Mouse (Mus musculus): Measurements from ENCODE around the gene Ddx3x.
"Not testable (repeated sequence)": the region's sequence is repeated elsewhere in the genome, so short reads cannot be mapped to it uniquely, and the experiment has no call there.

Gene Ddx3x

GRCm38 (mm10) chrX:13280409-13281328 lies at the start of gene Ddx3x:
TSS of gene Ddx3x (plus strand) at chrX:13280970.
- DNase-seq (ENCODE audit: low spot score), result peak; percentile 93

DNA sequence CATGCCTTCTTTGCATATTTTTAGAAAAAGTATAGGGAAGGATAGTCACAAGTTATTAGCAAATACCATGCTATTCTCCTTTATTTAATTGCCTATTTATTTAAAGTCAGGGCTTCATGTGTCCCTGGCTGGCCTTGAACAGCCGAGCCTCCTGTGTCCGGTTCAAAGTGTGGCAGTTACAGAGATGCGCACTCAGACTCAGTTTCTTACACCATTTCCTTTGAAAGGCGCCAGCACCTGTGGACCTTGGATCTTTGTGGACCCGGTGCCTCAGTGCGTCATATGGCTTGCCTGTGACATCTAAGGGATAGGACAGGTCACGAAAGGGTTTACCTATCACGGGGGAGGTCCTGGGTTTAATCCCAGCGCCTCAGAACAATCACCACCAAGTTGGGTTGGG lies 49.5 kb upstream of the Ddx3x start:
- DNase-seq (ENCODE audit: low spot score), result no peak

- not testable (repeated sequence) for DNase-seq (ENCODE audit: low spot score)
Measured at GRCm38 (mm10) chrX:13232834-13233233, 47.9 kb upstream of the Ddx3x start.

GRCm38 (mm10) chrX:13233631-13234030 lies 47.1 kb upstream of the Ddx3x start:
- no peak for DNase-seq (ENCODE audit: low spot score)

GRCm38 (mm10) chrX:13234709-13235108 lies 46.1 kb upstream of the Ddx3x start:
- DNase-seq (ENCODE audit: low spot score), result no peak

- DNase-seq (ENCODE audit: low spot score), result no peak
Measured at GRCm38 (mm10) chrX:13236100-13236568, 44.6 kb upstream of the Ddx3x start.

- DNase-seq (ENCODE audit: low spot score), result no peak
Measured at GRCm38 (mm10) chrX:13239455-13239854, 41.3 kb upstream of the Ddx3x start.

DNA sequence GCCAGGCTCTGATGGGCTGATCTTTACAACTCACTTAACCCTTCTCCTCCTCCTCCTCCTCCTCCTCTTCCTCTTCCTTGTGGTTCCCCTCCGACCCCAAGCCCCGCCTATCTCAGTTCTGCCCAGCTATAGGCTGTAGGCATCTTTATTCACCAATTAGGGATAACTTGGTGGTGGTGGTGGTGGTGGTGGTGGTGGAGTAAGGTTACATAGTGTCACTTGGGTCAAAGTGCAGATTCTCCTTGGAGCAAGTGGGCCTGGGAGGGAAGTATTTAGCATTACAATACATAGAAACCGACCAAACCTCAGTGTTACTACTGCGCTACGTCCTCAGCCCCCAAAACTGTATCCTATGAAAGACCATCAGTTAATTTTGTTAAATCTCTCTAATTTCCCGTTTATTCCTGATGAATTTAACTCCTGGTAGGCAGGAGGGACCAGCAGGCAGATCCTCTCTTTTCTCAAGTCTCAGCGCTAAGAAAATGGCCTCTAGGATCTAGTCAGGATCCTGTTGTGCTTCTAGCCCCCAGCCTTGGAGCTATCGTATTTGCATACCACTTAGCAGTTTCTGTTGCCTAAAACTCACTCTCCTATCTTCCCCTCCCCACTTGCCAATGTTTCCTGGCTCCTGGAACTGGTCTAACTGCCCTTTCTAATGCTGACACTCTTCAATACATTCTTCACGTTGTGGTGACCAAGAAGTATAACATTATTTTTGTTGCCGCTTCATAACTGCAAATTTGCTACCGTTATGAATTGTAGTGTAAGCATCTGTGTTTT lies 39.9 kb upstream of the Ddx3x start:
- DNase-seq (ENCODE audit: low spot score), result no peak

GRCm38 (mm10) chrX:13241426-13242319 lies 39.1 kb upstream of the Ddx3x start:
- no peak for DNase-seq (ENCODE audit: low spot score)

- peak; percentile 48 for DNase-seq (ENCODE audit: low spot score)
Measured at GRCm38 (mm10) chrX:13242320-13243096, 38.3 kb upstream of the Ddx3x start.

DNA sequence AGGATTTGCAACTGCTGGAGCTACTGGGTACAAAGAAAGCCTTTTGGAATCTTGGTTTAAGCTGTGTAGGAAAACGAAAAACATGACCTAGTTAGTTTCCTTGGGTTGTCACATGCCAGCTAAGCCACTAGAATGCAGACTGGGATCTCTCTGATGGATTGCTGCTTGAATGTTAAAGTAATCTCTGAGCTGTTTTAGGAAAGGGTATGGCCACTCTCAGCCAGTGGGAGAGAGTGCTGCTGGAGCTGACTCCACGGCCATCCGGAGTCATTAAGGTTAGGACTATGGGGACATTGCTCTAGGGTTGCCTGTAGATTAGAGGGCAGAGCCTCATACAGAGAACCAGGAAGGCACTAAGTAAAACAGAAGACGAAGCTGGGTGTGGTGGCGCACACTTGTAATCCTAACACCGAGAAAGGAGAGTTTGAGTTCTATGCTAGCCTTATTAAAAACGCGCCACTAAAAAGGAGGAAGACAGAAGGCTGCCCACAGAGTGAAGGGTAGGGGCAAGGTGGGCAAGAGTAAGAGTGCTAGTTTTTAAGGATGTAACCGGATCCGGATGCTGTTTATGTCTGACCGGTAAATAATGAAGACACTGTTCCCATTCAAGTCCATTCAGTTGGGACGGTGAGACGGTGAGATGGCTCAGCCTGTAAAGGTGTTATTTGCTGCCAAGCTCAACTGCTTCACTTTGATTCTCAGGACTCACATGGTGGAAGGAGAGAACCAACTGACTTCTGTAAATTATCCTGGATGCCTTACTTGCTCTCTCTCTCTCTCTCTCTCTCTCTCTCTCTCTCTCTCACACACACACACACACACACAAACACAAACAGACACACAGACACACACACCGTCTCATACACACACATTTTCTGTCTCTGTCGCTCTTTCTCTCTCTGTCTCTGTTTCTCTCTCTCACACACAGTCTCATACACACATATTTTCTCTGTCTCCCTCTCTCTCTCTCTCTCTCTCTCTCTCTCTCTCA lies 37.3 kb upstream of the Ddx3x start:
- no peak for DNase-seq (ENCODE audit: low spot score)

GRCm38 (mm10) chrX:13244588-13244987 lies 36.2 kb upstream of the Ddx3x start:
- no peak for DNase-seq (ENCODE audit: low spot score)

DNA sequence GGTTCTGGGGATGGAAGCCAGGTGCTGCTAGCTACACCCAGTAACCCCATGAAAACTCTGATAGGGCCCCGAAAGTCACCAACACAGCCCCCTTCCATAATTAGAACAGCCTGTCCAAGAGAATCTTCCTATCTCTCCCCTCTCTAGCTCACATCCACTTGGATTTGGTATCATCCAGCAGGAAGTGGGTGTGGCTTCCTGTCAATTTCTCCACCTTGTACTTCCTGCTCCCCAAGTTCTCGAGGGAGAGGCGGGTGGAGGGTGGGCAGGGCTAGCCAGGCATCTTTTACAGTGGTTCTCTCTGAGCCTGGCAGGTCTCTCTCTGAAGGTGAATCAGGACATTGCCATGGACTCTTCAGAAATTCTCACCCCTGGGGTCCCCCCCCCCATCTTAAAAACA lies 35.7 kb upstream of the Ddx3x start:
- no peak for DNase-seq (ENCODE audit: low spot score)

GRCm38 (mm10) chrX:13251683-13252082 lies 29.1 kb upstream of the Ddx3x start:
- DNase-seq (ENCODE audit: low spot score), result no peak

DNA sequence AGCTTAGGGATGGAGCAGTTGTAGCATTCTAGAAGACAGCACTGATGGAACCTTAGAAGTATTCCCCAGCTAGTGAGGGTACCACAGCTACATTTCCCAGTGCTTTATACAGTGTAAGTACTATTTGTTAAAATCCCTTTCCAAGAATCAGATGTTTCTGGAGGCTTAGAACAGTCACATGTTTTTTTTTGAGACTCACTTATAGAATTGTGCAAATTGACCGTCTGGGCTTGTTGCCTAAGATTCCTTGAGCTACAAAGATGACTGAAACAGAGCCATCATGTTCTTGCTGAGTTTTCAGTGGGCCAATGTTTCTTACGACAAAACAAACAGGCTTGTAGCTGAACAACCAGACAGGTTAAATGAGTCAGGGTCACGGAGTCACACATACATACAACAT lies 26.5 kb upstream of the Ddx3x start:
- DNase-seq (ENCODE audit: low spot score), result no peak

DNA sequence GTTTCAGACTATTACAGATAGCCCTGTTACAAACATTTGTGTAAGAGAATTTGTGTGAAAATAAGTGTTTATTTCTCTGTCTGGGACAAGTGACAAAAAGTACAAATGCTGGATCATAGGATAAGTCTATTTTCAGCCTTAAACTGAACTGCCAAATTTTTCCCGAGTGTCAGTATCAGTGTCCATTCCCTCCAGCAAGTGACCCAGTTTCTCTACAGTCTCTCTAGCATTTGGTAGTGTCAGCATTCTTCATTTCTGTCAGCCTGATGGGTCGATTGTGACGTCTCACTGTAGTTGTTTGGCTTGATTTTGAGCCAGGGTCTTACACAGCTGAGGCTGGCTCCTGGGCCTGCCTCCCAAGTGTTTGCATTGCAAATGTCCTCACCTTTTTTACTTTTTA lies 17.4 kb upstream of the Ddx3x start:
- DNase-seq (ENCODE audit: low spot score), result no peak

GRCm38 (mm10) chrX:13275519-13276137 lies 5.1 kb upstream of the Ddx3x start:
- no peak for DNase-seq (ENCODE audit: low spot score)

DNA sequence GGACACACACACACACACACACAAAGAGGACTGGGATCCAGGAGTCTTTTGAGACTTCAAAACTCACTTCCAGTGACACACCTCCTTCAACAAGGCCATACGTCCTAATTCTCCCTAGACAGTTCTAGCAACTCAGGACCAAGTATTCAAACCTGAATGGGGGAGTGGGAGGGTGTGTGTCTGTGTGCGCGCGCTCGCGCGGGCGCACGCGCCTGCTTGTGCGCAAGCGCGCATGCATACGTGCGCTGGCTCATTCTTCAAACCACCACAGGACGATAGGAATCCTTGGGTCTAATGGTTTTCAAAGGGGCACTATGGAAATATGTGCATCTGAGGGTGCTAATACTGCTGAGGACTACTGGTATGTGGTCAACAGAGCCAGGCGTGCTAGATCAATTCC lies 1.8 kb upstream of the Ddx3x start:
- DNase-seq (ENCODE audit: low spot score), result no peak

GRCm38 (mm10) chrX:13280037-13280408 lies 747 bp upstream of the Ddx3x start:
- DNase-seq (ENCODE audit: low spot score), result peak; percentile 41
